Mouse (Mus musculus) ES-CJ7 (cell line): ENCODE data around the gene Prss23.

Experiments used
- DNase-seq: peaks from one replicate; pipeline ENCODE4 v3.0.0; 2011; ENCODE audit warnings: low read depth, low spot score

Prss23 gene

GRCm38 (mm10) chr7:89526731-89527429 is at the start of gene Prss23:
Prss23 (minus strand) TSS chr7:89527187.
- DNase-seq, result no peak

GRCm38 (mm10) chr7:89576127-89576526 is 49.1 kb upstream of the Prss23 start:
- DNase-seq, result no peak

GRCm38 (mm10) chr7:89564569-89564968 is 37.6 kb upstream of the Prss23 start:
- no peak for DNase-seq

GRCm38 (mm10) chr7:89563501-89563900 is 36.5 kb upstream of the Prss23 start:
- no peak for DNase-seq

DNA sequence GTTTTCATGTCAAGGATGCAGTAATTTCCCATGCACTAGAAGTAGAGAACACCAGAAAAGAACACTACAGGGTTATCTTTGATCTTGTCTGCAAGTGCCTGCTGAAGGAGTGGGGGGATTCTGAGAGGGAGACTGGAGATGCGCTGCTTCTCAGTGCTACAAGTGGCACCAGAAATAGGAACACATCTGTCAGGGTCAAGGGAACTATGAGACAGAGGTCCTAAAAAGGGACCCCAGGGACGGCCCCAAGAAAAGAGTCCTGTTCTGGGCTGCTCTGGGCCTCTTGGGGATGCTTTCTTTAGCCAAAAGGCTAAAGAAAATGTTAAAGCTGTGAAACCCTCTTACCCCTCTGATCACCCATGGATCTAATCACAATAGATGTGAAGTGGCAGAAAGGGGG is 35.2 kb upstream of the Prss23 start:
- no peak for DNase-seq

- peak; percentile 19 for DNase-seq
Measured at GRCm38 (mm10) chr7:89560939-89561338, 34.0 kb upstream of the Prss23 start.

- no peak for DNase-seq
Measured at GRCm38 (mm10) chr7:89559633-89560032, 32.6 kb upstream of the Prss23 start.

DNA sequence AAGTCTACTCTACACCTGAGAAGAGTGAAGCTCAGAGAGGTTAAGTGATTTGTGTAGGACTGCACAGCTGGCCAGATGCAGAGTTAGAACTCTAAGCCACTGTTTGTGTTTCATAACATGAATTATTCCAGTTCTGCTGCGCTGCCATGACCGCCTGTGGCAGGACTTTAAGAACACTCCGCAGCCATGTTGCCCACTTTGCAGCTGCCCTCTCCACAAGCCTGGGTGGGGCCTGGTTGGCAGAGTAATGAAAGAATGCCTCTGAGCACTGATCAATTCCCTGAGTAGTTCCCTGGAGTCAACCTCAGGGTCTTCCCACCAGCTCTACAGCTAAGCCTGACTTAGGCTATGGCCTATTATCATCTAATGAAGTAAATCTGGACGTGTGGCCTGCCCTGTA is 32.1 kb upstream of the Prss23 start:
- no peak for DNase-seq

GRCm38 (mm10) chr7:89558446-89559039 is 31.6 kb upstream of the Prss23 start:
- no peak for DNase-seq

GRCm38 (mm10) chr7:89557056-89557455 is 30.1 kb upstream of the Prss23 start:
- no peak for DNase-seq

DNA sequence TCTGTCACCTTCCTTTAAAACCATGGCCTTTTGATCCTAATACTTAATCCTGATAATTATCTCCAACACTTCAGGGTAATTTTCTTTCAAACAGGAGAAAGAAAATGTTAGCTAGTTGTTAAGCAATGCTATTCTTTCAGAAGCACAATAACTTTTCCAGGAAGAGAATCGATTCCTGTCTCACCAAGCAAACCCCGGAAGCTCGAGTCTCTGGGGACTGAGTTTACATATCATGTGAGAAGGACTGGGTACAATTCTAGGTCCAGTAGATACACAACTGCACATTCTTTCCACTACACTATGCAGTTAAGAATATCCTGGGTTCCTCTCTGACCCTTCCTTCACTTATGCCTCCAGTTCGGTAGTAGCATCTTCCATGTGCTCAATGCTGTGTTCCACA is 29.7 kb upstream of the Prss23 start:
- no peak for DNase-seq

GRCm38 (mm10) chr7:89555170-89555569 is 28.2 kb upstream of the Prss23 start:
- no peak for DNase-seq

DNA sequence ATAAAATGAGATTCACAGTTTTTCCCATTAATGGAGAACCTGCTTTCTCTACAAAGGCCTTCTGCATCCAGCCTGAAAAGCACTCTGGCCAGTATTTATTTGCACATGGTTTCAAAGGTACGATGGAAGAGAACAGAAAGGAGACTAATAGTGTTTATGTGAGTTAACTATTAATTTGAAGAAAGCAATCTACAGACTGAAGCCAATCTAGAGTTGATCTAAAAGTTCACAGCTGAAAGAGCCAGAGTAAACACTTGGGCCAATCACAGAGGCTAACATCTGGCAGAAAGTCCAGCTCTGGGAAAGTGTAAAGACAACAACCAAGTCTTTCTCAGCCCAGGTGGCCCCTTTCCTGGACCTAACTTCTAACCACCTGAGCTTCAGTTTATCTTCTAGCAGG is 27.1 kb upstream of the Prss23 start:
- DNase-seq, result no peak

DNA sequence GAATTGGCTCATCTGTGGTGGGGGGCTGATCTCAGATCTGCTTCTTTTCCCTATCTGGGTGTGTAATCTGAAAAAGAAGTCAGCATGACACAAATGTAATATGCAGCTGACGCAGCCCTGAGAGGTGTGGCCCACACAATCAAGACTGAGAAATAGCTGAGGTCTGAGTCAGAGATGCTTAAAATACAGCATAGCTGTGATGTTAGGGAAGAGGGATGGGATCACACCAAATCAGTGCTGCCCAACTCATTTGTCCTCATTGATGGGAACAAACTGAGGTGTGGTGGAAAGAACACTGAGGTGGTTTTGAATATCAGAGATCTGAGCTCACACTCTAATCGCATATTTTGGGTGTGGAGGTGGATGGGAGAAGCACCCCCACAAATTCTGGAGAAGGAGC is 14.0 kb upstream of the Prss23 start:
- no peak for DNase-seq

GRCm38 (mm10) chr7:89539391-89539790 is 12.4 kb upstream of the Prss23 start:
- no peak for DNase-seq

GRCm38 (mm10) chr7:89527430-89527856 is 456 bp upstream of the Prss23 start:
- DNase-seq, result no peak

DNA sequence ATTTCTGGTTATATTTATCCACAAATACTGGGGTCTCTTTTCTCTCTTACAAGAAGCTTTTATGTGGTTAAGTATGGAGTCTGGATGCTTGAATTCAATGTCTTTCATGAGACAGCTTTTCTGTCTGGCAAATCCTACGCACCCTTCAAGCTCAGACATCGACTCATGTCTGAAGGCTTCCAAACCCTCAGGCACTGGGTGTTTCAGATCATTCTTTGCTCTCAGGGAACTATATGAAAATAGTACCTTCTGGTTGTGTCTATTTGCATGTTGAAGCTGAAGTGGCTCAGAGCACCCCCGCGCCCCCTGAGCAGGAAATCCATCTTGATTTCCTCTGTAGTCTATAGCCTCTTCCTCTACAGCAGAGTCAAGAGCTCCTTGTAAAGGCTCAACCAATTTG is 3.2 kb downstream of the Prss23 start:
- DNase-seq, result no peak

DNA sequence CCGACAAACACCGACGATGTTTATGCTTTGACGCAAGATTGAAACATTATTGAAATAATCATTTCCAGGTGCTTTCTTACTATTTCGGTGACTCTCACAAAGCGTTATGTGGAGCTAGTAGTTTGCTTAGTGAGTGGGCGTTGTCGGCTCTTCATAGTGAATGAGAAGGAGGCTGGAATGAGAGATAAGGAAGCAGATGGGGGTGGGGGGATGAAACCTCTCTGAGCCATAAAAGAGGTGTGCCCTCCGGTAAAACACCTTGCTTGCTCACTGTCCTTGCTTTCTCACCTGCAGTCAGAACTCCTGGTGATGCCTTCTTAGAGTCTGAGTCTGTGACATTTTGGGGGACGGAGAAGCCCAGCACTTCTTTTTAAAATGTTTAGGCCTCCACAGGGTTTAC is 4.8 kb downstream of the Prss23 start:
- DNase-seq, result no peak

DNA sequence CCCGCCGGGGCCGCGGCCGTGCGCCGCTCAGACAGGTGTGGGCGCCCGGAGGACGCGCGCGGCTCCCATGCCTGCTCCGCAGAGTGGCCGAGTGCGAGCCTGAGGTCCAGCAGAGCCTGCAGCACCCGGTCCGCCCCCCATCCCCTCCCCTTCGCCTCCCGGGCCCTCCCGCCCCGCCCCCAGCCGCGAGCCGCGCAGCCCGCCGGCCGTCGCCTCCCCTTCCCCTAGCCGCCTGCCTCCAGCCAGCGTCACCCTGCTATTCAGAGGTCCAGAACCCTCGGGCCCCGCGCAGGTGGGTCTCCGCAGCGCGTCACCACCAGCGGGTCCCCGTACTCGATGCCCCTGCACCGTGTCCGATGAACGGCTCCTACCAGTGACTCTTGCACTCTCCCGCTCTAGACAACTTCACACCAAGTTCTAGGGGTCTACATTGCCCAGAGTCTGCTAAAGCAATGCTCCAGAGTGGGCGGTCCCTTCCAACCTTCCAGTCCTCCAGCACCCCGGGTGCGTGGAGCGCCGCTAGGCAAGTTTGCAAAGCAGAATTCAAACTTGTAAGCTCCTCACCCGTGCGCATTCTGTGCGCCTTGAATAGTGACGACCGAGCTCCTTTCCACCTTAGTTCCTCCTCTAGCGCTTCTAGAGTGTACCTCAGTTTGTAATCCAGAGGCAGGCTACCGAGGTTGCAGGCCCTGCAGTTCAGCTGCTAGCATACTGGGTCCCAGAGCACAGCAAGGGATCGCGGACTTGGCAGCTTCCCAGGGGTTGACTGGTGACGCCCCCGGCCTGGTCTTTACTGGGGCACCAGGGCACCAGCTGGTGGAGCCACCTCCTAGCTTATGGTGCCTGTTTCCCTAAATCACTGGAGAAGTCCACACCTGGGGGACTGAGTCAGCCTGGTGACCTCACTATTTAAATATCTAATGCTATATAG is 9.3 kb downstream of the Prss23 start:
- peak; percentile 47 for DNase-seq

DNA sequence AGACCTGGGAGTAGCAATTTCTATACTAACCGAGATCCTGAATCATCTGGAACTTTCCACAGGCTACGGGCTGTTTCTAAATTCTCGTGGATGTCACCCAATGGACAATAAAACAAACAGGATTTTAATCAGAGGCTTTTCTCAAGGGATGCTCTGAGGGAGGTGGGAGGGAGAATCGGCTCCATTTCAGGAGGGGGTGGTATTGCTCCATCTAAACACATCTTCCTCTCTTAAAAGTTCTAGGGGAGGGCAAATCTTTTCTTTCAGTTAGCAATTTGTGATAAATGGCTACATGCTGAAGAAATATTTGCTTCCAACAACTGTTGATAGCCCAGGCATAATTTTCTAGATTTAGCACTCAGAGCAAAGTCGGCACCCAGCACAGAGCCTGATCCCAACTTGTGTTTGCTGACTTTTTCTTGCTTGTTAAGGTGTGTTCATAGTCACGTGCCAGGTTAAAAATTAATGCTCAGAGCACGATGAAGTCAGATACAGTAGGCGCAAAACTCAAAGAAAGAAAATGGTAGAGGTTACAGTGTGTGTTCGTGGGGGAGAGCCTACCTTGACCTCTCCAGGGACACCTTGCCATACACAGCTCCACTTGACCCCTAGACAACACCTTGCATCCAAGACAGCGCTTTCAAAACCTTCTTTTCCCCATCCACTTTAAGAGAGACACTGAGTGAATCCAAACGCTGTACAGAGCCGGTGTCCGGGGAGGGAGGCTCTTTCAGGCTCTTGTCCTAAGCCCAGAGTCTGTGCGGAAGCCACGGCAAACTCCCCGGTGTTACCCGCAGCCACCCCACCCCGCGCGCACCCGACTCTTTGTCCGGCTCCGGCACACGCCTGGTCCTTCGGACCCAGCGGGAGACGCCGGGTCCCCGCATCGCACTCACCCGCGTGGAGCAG is 10.2 kb downstream of the Prss23 start:
- DNase-seq, result no peak

GRCm38 (mm10) chr7:89511921-89512514 is 15.0 kb downstream of the Prss23 start:
- no peak for DNase-seq
